Mouse (Mus musculus) spleen, adult 10 weeks (tissue): ENCODE results near the gene Kcnj1. TPM values are rescaled to one million over a fixed set of nuclear protein-coding genes. Genes with fewer than 3 reads are reported as not detected.

Experiments
- polyA plus RNA-seq: library from polyadenylated mRNA; stranded (reverse); fragments of 350-450 nt; fragmentation: Illumina TruSeq; extraction: RNeasy Lipid Tissue Mini Kit (QIAGEN cat#74804); gene quantifications from one replicate; pipeline ENCODE4 v1.2.3, GENCODE M21; 2015; ENCODE audit warnings: low replicate concordance; ENCODE audit not compliant: insufficient read depth

The Kcnj1 gene
- 0.94 TPM for polyA plus RNA-seq

GRCm38 (mm10) chr9:32372202-32372601, at the start of gene Kcnj1:
Gene Kcnj1, plus strand, starts transcription at chr9:32372493.

GRCm38 (mm10) chr9:32344051-32344450, 28.2 kb upstream of the Kcnj1 start, which contains the start of gene Kcnj5:
Gene Kcnj5, minus strand, starts transcription at chr9:32344350.

Other genes starting within 250 kb of the Kcnj1 start
- gene Kcnj5, start 28.1 kb upstream of the Kcnj1 start, polyA plus RNA-seq: 0.76 TPM
- 63.1 TPM for gene Fli1, start 170.4 kb downstream of the Kcnj1 start, polyA plus RNA-seq